Mouse (Mus musculus): ENCODE data around the gene Ost4. TPM values are rescaled to one million over a fixed set of nuclear protein-coding genes. Genes with fewer than 3 reads are reported as not detected.

Ost4 gene
- polyA plus RNA-seq, 1 experiment, result 262 TPM

- Histone ChIP-seq H3K4me3 (no peak overlapping the region), H3K79me2 (ENCODE audit: control insufficient read depth, insufficient read depth) (no peaks in the 10 kb centered on the region), H3K36me3 (ENCODE audit: control insufficient read depth, insufficient read depth) (no peaks in the 10 kb centered on the region), H3ac (ENCODE audit: control insufficient read depth, insufficient read length) (no peak overlapping the region), H3K27me3 (ENCODE audit: control insufficient read depth, insufficient read depth, insufficient read length) (no peaks in the 10 kb centered on the region), H3K4me2 (ENCODE audit: low read depth) (no peak overlapping the region)
- TF ChIP-seq TCF3 (IDR thresholded peaks at IDR 0.05; ENCODE audit: insufficient read length, low read depth) (no peak), MYOD1 (IDR thresholded peaks at IDR 0.05; ENCODE audit: control insufficient read depth in 1 of 3, insufficient read length in 2 of 3, low read depth in 2 of 3) (no peak), CEBPB (IDR thresholded peaks at IDR 0.05; ENCODE audit: insufficient read depth, poor library complexity, severe bottlenecking) (no peak), POLR2AphosphoS2 (IDR thresholded peaks at IDR 0.05; ENCODE audit: insufficient read length, low read depth) (no peak), SRF (IDR thresholded peaks at IDR 0.05; ENCODE audit: control insufficient read depth, insufficient read length, low read depth) (no peak), MYOG (IDR thresholded peaks at IDR 0.05; ENCODE audit: control insufficient read depth in 1 of 3, insufficient read depth in 1 of 3, insufficient read length in 2 of 3, low read depth in 2 of 3) (no peak), USF1 (IDR thresholded peaks at IDR 0.05; ENCODE audit: low read depth) (no peak), REST (IDR thresholded peaks at IDR 0.05; ENCODE audit: insufficient read depth, insufficient read length) (no peak)
These were observed 9.8 kb upstream of the Ost4 start for GRCm38 (mm10) chr5:30917348-30917747.

GRCm38 (mm10) chr5:30916841-30917240, 9.3 kb upstream of the Ost4 start:
- TF ChIP-seq USF1 (IDR thresholded peaks at IDR 0.05; ENCODE audit: low read depth), result no peak
- TF ChIP-seq MYOD1 (IDR thresholded peaks at IDR 0.05; ENCODE audit: control insufficient read depth in 1 of 3, insufficient read length in 2 of 3, low read depth in 2 of 3), result peak in 1 of 3 experiments; percentile 2
- H3K27me3 ChIP-seq (ENCODE audit: control insufficient read depth, insufficient read depth, insufficient read length), result no peaks in the 10 kb centered on the region
- no peak overlapping the region for H3K4me3 ChIP-seq
- no peaks in the 10 kb centered on the region for H3K79me2 ChIP-seq (ENCODE audit: control insufficient read depth, insufficient read depth)
- H3K4me2 ChIP-seq (ENCODE audit: low read depth), result no peak overlapping the region
- no peaks in the 10 kb centered on the region for H3K36me3 ChIP-seq (ENCODE audit: control insufficient read depth, insufficient read depth)
- no peak overlapping the region for H3ac ChIP-seq (ENCODE audit: control insufficient read depth, insufficient read length)

- Histone ChIP-seq H3ac (ENCODE audit: control insufficient read depth, insufficient read length) (no peak overlapping the region), H3K79me2 (ENCODE audit: control insufficient read depth, insufficient read depth) (no peaks in the 10 kb centered on the region), H3K27me3 (ENCODE audit: control insufficient read depth, insufficient read depth, insufficient read length) (no peaks in the 10 kb centered on the region), H3K36me3 (ENCODE audit: control insufficient read depth, insufficient read depth) (no peaks in the 10 kb centered on the region), H3K4me2 (ENCODE audit: low read depth) (peak overlapping the region; percentile 57), H3K4me3 (no peak overlapping the region)
- TF ChIP-seq E2F4 (IDR thresholded peaks at IDR 0.05; ENCODE audit: insufficient read depth) (no peak), TCF12 (IDR thresholded peaks at IDR 0.05; ENCODE audit: insufficient read depth, poor library complexity, severe bottlenecking) (peak; percentile 42), MYOG (IDR thresholded peaks at IDR 0.05; ENCODE audit: control insufficient read depth in 1 of 3, insufficient read depth in 1 of 3, insufficient read length in 2 of 3, low read depth in 2 of 3) (peak in 1 of 3 experiments; percentile 84), USF1 (IDR thresholded peaks at IDR 0.05; ENCODE audit: low read depth) (no peak), MYOD1 (IDR thresholded peaks at IDR 0.05; ENCODE audit: control insufficient read depth in 1 of 3, insufficient read length in 2 of 3, low read depth in 2 of 3) (peak; percentile 54 to 75 (median 61))
These were observed 8.4 kb upstream of the Ost4 start for GRCm38 (mm10) chr5:30915974-30916433.

- H3ac ChIP-seq (ENCODE audit: control insufficient read depth, insufficient read length), result no peak overlapping the region
- no peak overlapping the region for H3K4me3 ChIP-seq
- H3K4me2 ChIP-seq (ENCODE audit: low read depth), result peak overlapping the region; percentile 63
- no peaks in the 10 kb centered on the region for H3K27me3 ChIP-seq (ENCODE audit: control insufficient read depth, insufficient read depth, insufficient read length)
- H3K36me3 ChIP-seq (ENCODE audit: control insufficient read depth, insufficient read depth), result no peaks in the 10 kb centered on the region
- no peak for TF ChIP-seq USF1 (IDR thresholded peaks at IDR 0.05; ENCODE audit: low read depth)
- TF ChIP-seq MYOD1 (IDR thresholded peaks at IDR 0.05; ENCODE audit: control insufficient read depth in 1 of 3, insufficient read length in 2 of 3, low read depth in 2 of 3), result peak in 1 of 3 experiments; percentile 4
- no peaks in the 10 kb centered on the region for H3K79me2 ChIP-seq (ENCODE audit: control insufficient read depth, insufficient read depth)
These were observed 7.9 kb upstream of the Ost4 start for GRCm38 (mm10) chr5:30915456-30915855.

- Histone ChIP-seq H3K27me3 (ENCODE audit: control insufficient read depth, insufficient read depth, insufficient read length) (no peaks in the 10 kb centered on the region), H3K4me2 (ENCODE audit: low read depth) (peak overlapping the region; percentile 63)
These were observed 7.3 kb upstream of the Ost4 start for GRCm38 (mm10) chr5:30914849-30915248.

More at GRCm38 (mm10) chr5:30914849-30915248, 7.3 kb upstream of the Ost4 start:
- Histone ChIP-seq H3K36me3 (ENCODE audit: control insufficient read depth, insufficient read depth) (no peaks in the 10 kb centered on the region), H3K4me3 (peak overlapping the region; percentile 13), H3ac (ENCODE audit: control insufficient read depth, insufficient read length) (no peak overlapping the region), H3K79me2 (ENCODE audit: control insufficient read depth, insufficient read depth) (no peaks in the 10 kb centered on the region)
- TF ChIP-seq REST (IDR thresholded peaks at IDR 0.05; ENCODE audit: insufficient read depth, insufficient read length), result no peak
- no peak for TF ChIP-seq TCF12 (IDR thresholded peaks at IDR 0.05; ENCODE audit: insufficient read depth, poor library complexity, severe bottlenecking)
- TF ChIP-seq USF1 (IDR thresholded peaks at IDR 0.05; ENCODE audit: low read depth), result no peak
- TF ChIP-seq POLR2AphosphoS2 (IDR thresholded peaks at IDR 0.05; ENCODE audit: insufficient read length, low read depth), result no peak
- no peak for TF ChIP-seq MYOG (IDR thresholded peaks at IDR 0.05; ENCODE audit: control insufficient read depth in 1 of 3, insufficient read depth in 1 of 3, insufficient read length in 2 of 3, low read depth in 2 of 3)
- no peak for TF ChIP-seq E2F4 (IDR thresholded peaks at IDR 0.05; ENCODE audit: insufficient read depth)
- no peak for TF ChIP-seq MAX (IDR thresholded peaks at IDR 0.05; ENCODE audit: low read depth)
- TF ChIP-seq SRF (IDR thresholded peaks at IDR 0.05; ENCODE audit: control insufficient read depth, insufficient read length, low read depth), result no peak
- TF ChIP-seq CEBPB (IDR thresholded peaks at IDR 0.05; ENCODE audit: insufficient read depth, poor library complexity, severe bottlenecking), result no peak
- no peak for TF ChIP-seq POLR2A (IDR thresholded peaks at IDR 0.05; ENCODE audit: insufficient read length, low read depth)
- no peak for TF ChIP-seq MYOD1 (IDR thresholded peaks at IDR 0.05; ENCODE audit: control insufficient read depth in 1 of 3, insufficient read length in 2 of 3, low read depth in 2 of 3)

Measured in myocyte (in vitro differentiated cells).